Comparison of ENCODE assay signal across 11 mouse cellular contexts in genomic region chr5:103756231-103756714, GRCm38 (mm10).
DNase-seq lines count a peak whose midpoint lies in the region; TF ChIP-seq lines count a peak whose summit lies in the region.
"Had no signal": no experiment of that assay in that cellular context is flagged by ENCODE, and none has a peak within 500 bp of the region (broad histone marks: within the 10 kb centered on the region; RNA-seq: fewer than 3 reads in every experiment).

No protein-coding gene starts in this region.

- H3K4me1 ChIP-seq in bone marrow macrophage, adult 2 months (ENCODE audit: control insufficient read depth, insufficient read depth, low read length), result peaks cover 50% of the 10 kb centered on the region

- TF ChIP-seq CTCF in gastrocnemius, adult 2 months (IDR thresholded peaks at IDR 0.05), result no peak
- no peak for TF ChIP-seq CTCF in bone marrow macrophage, adult 2 months (IDR thresholded peaks at IDR 0.05; ENCODE audit: low read depth, low read length)

- H3K27ac ChIP-seq in gastrocnemius, adult 2 months, result peak overlapping the region; percentile 28; the same call in 1 of the 2 replicates
- peak overlapping the region; percentile 23 for H3K27ac ChIP-seq in bone marrow macrophage, adult 2 months (ENCODE audit: insufficient read depth, low read depth, low read length)
- H3K27ac ChIP-seq: limb, embryonic 12.5 days; neural tube, embryonic 12.5 days; stomach, embryonic 15.5 days had no signal

- no peak for TF ChIP-seq POLR2A in bone marrow macrophage, adult 2 months (IDR thresholded peaks at IDR 0.05; ENCODE audit: borderline replicate concordance, low read depth, low read length)

- DNase-seq in gastrocnemius, adult 2 months, result no peak
- DNase-seq in gastrocnemius, adult 18-20 months (ENCODE audit: low spot score), result no peak
- DNase-seq in 3134 (ENCODE audit: extremely low read depth, insufficient read length, low spot score), result peak; percentile 20
- peak; percentile 72 for DNase-seq in lung, postnatal 36 days
- no peak for DNase-seq in layer of hippocampus, adult 18-20 months (ENCODE audit: low spot score in 2 of 2)
- DNase-seq in ovary, postnatal 14 days (ENCODE audit: low spot score), result no peak
- DNase-seq in adrenal gland, adult 18-20 months (ENCODE audit: low spot score in 2 of 2), result no peak

- peak overlapping the region; percentile 32 for H3K4me3 ChIP-seq in gastrocnemius, adult 2 months
- peak overlapping the region; percentile 12; the same call in 1 of the 2 replicates for H3K4me3 ChIP-seq in bone marrow macrophage, adult 2 months (ENCODE audit: insufficient read depth, low read length)
- H3K4me3 ChIP-seq: limb, embryonic 12.5 days; neural tube, embryonic 12.5 days had no signal

- intact Hi-C loops in gastrocnemius, adult 2 months (cut with DNase I), result loop anchor here (2.0 to 10.0 kb wide), 2 partner anchors 15 to 59 kb away; no protein-coding TSS in a partner anchor

Comparison
In these comparisons a context has a peak if more than half of its experiments do, and no peak if none do; other contexts are left out.
1. DNase-seq: peak in 3134 (single experiment) and lung, postnatal 36 days (single experiment); none in gastrocnemius, adult 2 months (single experiment), gastrocnemius, adult 18-20 months (single experiment), layer of hippocampus, adult 18-20 months (0 of 2), ovary, postnatal 14 days (single experiment) and adrenal gland, adult 18-20 months (0 of 2).